Mouse (Mus musculus): ENCODE results near the gene Agtrap. TPM values are rescaled to one million over a fixed set of nuclear protein-coding genes. Genes with fewer than 3 reads are reported as not detected.
A peak's percentile ranks its signal among the peaks of the same experiment; 100 is the strongest.
"Not testable (repeated sequence)": the region's sequence is repeated elsewhere in the genome, so short reads cannot be mapped to it uniquely, and the experiment has no call there.

Agtrap gene
- total RNA-seq, 2 experiments from 2014 or later = 9.8 to 12.6 TPM

DNA sequence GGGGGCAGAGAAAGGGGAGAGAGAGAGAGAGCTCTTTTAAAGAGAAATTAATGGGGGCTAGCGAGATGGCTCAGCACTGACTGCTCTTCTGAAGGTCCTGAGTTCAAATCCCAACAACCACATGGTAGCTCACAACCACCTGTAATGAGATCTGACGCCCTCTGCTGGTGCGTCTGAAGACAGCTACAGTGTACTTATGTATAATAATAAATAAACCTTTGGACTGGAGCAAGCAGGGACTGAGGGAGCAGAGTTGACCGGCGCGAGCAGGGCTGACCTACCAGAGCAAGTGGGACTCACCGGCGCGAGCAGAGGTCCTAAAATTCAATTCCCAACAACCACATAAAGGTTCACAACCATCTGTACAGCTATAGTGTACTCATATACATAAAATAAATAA lies 31.7 kb upstream of the Agtrap start:
- H3K4me3 ChIP-seq; intact Hi-C loops (cut with DNase I); H3K27ac ChIP-seq; DNase-seq: not testable (repeated sequence)
- TF ChIP-seq CTCF (IDR thresholded peaks at IDR 0.05) = peak; percentile 18; the same call in 1 of the 2 replicates

- TF ChIP-seq CTCF (IDR thresholded peaks at IDR 0.05) = peak; percentile 37; the same call in 1 of the 2 replicates
- no peak overlapping the region for H3K4me3 ChIP-seq
- DNase-seq = no peak
- intact Hi-C loops (cut with DNase I) = no loop called here
- H3K27ac ChIP-seq = no peak overlapping the region
Measured at GRCm38 (mm10) chr4:148117392-148117791, 29.6 kb upstream of the Agtrap start.

GRCm38 (mm10) chr4:148116657-148117056 lies 28.8 kb upstream of the Agtrap start:
- peak; percentile 20; the same call in 1 of the 2 replicates for TF ChIP-seq CTCF (IDR thresholded peaks at IDR 0.05)
- H3K4me3 ChIP-seq = no peak overlapping the region
- no peak overlapping the region for H3K27ac ChIP-seq
- DNase-seq = no peak
- intact Hi-C loops (cut with DNase I) = no loop called here

- peak; percentile 55 for TF ChIP-seq CTCF (IDR thresholded peaks at IDR 0.05)
- Histone ChIP-seq H3K4me3 (0 out of 2 replicates have a peak overlapping the region, but pooled peaks have one; percentile 4), H3K27ac (no peak overlapping the region)
- intact Hi-C loops (cut with DNase I) = loop anchor here (2.0 kb wide), 1 partner anchor 313 kb away; no protein-coding TSS in a partner anchor
- DNase-seq = peak; percentile 51
Measured at GRCm38 (mm10) chr4:148115467-148115866, 27.6 kb upstream of the Agtrap start.

DNA sequence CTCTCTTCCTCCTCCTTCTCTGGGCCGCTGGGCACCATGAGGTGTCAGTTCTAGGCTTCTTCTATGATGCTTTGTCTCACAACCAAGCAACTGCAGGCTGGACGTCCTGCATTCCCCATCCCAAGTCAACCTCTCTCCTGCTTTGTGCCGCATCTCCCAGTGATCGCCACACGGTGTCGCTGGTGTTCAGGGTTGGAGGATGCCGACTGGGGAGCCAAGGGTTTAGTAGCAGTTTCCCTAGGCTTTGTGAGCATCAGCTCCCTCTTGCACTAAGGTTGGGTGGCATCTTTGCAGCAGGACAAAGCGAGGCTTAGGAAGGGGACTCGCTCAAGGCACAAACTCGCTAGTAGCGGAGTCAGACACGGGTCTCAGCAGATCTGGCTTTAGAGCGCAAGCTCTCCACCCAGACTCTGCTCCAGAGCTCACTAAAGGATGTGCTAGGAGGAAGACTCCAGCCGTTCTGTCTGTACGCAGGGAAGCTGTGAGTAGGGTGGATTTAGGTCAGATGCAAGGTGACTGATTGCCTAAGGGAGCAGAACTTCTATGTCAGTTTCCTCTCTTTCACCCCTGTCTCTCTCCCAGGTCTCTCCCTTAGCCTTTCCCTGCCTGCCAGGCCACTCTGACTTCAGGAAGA lies 27.0 kb upstream of the Agtrap start:
- Histone ChIP-seq H3K4me3 (no peak overlapping the region), H3K27ac (no peak overlapping the region)
- intact Hi-C loops (cut with DNase I) = loop anchor here (1.0 to 2.0 kb wide), 2 partner anchors 49 to 314 kb away; no protein-coding TSS in a partner anchor
- peak; percentile 89 for DNase-seq
- TF ChIP-seq CTCF (IDR thresholded peaks at IDR 0.05) = peak; percentile 94

- Histone ChIP-seq H3K27ac (no peak overlapping the region), H3K4me3 (no peak overlapping the region)
- no peak for TF ChIP-seq CTCF (IDR thresholded peaks at IDR 0.05)
- intact Hi-C loops (cut with DNase I) = no loop called here
- no peak for DNase-seq
Measured at GRCm38 (mm10) chr4:148112519-148112918, 24.7 kb upstream of the Agtrap start.

GRCm38 (mm10) chr4:148109215-148109614 lies 21.4 kb upstream of the Agtrap start:
- intact Hi-C loops (cut with DNase I) = no loop called here

DNA sequence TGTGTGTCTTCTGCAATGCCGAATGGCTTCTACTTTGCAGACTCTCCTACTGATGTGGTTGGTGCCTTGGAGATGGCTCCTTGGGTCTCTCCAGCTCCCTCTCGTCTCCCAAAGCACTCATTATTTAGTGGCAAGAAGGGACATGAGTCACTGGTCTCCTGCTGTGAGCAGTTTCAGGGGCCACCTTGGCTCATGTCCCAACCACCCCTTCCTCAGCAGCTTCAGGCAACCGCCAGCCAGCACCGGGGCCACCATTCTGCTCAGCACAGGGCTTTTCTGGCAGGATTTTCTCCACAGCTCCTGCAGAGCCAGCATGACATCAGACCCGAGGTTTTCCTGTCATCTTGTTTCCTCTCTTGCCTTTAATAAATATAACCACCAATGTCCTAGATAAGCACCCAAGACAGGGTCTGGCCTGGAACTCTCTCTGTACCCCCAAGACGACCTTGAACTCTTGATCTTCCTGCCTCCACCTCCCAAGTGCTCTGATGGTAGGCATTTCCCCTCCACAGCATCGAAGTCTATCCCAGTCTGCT lies 20.8 kb upstream of the Agtrap start:
- intact Hi-C loops (cut with DNase I) = no loop called here
- Histone ChIP-seq H3K27ac (no peak overlapping the region), H3K4me3 (no peak overlapping the region)
- TF ChIP-seq CTCF (IDR thresholded peaks at IDR 0.05) = no peak
- no peak for DNase-seq

More at GRCm38 (mm10) chr4:148109215-148109614, 21.4 kb upstream of the Agtrap start:
- no peak for TF ChIP-seq CTCF (IDR thresholded peaks at IDR 0.05)
- Histone ChIP-seq H3K4me3 (no peak overlapping the region), H3K27ac (no peak overlapping the region)
- DNase-seq = no peak

GRCm38 (mm10) chr4:148107621-148108291 lies 19.9 kb upstream of the Agtrap start:
- Histone ChIP-seq H3K4me3 (no peak overlapping the region), H3K27ac (no peak overlapping the region)
- peak; percentile 61 for DNase-seq
- no peak for TF ChIP-seq CTCF (IDR thresholded peaks at IDR 0.05)
- intact Hi-C loops (cut with DNase I) = no loop called here

DNA sequence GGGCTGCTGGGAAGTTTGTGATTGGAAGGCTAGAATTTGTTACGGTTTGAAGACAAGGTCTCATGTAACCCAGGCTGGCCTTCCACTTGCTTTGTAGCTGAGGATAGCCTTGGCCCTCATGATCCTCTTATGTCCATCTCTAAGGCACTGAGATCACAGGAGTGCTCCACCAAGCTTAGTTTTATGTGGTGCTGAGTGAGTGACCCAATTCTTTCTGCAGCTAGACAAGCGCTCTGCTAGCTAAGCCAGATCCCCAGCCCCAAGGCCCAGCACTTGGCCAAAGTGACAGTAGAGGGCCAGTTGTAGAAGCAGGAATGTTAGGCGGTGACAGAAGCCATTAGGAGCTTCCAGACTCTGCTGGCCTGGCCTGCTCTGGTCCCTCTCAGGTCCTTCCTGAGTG lies 16.3 kb upstream of the Agtrap start:
- Histone ChIP-seq H3K27ac (no peak overlapping the region), H3K4me3 (no peak overlapping the region)
- intact Hi-C loops (cut with DNase I) = no loop called here
- no peak for TF ChIP-seq CTCF (IDR thresholded peaks at IDR 0.05)
- no peak for DNase-seq

- Histone ChIP-seq H3K4me3 (peak overlapping the region; percentile 58), H3K27ac (peak overlapping the region; percentile 48)
- peak; percentile 67 for TF ChIP-seq CTCF (IDR thresholded peaks at IDR 0.05)
- DNase-seq = peak; percentile 64
- intact Hi-C loops (cut with DNase I) = no loop called here
Measured at GRCm38 (mm10) chr4:148101801-148102527, 14.1 kb upstream of the Agtrap start.

DNA sequence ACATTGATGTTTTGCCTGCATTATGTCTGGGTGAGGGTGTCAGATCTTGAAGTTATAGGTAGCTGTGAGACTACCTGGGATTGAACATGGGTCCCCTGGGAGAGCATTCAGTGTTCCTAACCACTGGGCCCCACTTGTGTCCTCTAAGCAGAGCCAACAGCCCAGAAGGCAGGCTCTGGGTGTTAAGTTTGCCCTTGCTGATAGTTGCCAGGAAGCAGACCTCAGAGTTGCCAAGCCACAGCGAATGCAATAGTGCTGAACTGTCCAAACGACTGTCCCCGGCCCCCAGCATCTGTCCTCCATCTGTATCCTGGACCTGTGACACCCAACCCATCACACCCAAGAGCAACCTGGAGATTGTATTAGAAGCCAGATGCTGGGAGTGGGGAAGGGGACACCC lies 10.8 kb upstream of the Agtrap start:
- no peak overlapping the region for H3K4me3 ChIP-seq
- TF ChIP-seq CTCF (IDR thresholded peaks at IDR 0.05) = no peak
- DNase-seq = no peak
- no peak overlapping the region for H3K27ac ChIP-seq
- intact Hi-C loops (cut with DNase I) = no loop called here

DNA sequence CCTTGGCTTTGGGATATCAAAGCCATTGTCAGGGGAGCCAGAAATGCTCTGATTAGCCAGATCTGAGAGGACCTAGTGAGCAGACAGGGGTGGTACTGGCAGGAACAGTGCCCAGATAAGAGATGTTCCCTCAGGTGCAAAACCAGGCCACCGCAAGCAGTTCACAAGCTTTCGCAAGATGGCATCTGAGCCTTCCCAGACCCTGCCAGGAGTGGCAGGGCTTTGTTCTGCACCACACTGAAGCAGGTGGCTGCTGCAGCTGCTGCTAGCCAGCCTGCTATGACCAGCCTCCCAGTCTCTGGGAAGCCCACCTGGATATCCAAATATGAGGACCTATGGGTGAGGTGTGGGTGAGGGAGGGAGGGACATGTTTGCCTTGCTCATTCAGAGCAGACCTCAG lies 10.1 kb upstream of the Agtrap start:
- no peak for TF ChIP-seq CTCF (IDR thresholded peaks at IDR 0.05)
- intact Hi-C loops (cut with DNase I) = no loop called here
- no peak for DNase-seq
- Histone ChIP-seq H3K27ac (no peak overlapping the region), H3K4me3 (no peak overlapping the region)
